Mouse (Mus musculus): ENCODE results near the gene Toe1. TPM values are rescaled to one million over a fixed set of nuclear protein-coding genes. Genes with fewer than 3 reads are reported as not detected.

Gene Toe1
- polyA plus RNA-seq, 1 experiment from 2014 or later, result 29.6 TPM

DNA sequence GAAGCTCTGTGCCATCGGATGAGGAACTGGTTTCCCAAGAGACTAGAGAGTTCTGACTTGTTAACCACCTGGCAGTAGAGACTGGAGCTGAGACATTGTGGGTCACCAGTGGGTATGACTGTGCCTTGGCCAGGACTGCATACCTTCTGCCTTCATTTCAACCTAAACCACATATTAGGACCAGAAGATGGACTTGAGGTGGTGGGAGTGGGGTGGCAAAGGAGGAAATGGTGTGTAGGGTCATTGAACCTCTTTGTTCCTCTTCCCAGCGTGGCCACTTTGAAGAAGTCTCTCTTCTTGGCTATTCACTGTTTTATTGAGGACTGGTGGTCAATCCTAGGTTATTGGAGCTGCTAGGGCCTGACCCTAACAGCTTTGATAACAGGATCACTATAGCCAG is 26.1 kb downstream of the Toe1 start:
- WGBS, result 37% methylated on average over 2 of the region's 2 CpGs
- Histone ChIP-seq H3K27me3 (replicated peaks; ENCODE audit: control insufficient read depth, insufficient read depth, low read length) (no peaks in the 10 kb centered on the region), H3K27ac (ENCODE audit: low read depth, low read length) (no peak overlapping the region), H3K36me3 (ENCODE audit: control insufficient read depth, insufficient read depth, low read length) (no peaks in the 10 kb centered on the region), H3K9ac (ENCODE audit: low read depth, low read length) (no peak overlapping the region), H3K9me3 (ENCODE audit: control insufficient read depth, low read length) (no peaks in the 10 kb centered on the region), H3K4me2 (ENCODE audit: low read length) (no peak overlapping the region), H3K4me1 (ENCODE audit: control insufficient read depth, insufficient read depth, low read depth, low read length) (peaks cover 3% of the 10 kb centered on the region), H3K4me3 (ENCODE audit: low read length) (no peak overlapping the region)
- ATAC-seq, result no peak

DNA sequence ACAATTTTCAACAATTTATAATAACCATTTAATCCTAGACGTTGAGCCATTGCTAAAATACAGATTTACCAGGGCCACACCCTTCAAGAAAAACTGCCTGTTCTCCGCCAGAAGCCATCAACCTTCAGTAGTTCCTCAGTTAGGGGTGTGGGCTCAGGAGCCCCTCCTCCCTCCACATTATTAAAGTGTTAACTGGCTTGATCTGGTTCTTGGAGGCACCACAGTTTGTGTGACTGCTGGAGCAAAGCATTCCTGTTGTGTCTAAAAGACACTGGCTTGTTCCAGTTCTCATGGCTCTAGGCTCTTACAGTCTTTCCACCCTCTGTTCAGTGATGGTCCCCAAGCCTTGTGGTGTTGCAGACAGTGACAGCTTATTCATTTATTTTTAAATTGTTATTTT is 26.9 kb downstream of the Toe1 start:
- Histone ChIP-seq H3K9me3 (ENCODE audit: control insufficient read depth, low read length) (no peaks in the 10 kb centered on the region), H3K4me2 (ENCODE audit: low read length) (no peak overlapping the region), H3K4me3 (ENCODE audit: low read length) (no peak overlapping the region), H3K27ac (ENCODE audit: low read depth, low read length) (no peak overlapping the region), H3K36me3 (ENCODE audit: control insufficient read depth, insufficient read depth, low read length) (no peaks in the 10 kb centered on the region), H3K27me3 (replicated peaks; ENCODE audit: control insufficient read depth, insufficient read depth, low read length) (no peaks in the 10 kb centered on the region), H3K4me1 (ENCODE audit: control insufficient read depth, insufficient read depth, low read depth, low read length) (peaks cover 3% of the 10 kb centered on the region), H3K9ac (ENCODE audit: low read depth, low read length) (no peak overlapping the region)
- 86% methylated on average over 2 of the region's 2 CpGs for WGBS
- ATAC-seq, result no peak

DNA sequence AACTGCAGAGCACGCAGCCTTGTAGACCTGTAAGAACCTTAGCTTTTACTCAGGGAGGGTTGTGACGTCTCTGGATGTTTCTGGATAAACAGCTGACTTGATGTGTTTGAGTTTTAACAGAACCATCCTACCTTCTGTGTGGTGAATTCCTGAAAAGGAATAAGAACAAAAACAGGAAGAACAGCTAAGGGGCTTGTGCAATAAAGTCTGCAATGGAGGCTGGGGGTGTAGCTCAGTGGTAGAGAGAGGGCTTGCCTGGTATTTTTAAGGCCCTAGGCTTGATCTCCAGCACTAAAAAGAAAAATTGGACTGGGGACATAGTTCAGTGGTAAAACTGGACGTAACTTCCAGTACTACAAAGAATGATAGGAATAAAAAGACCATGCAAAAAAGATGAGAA is 30.4 kb downstream of the Toe1 start:
- 93% methylated on average over 3 of the region's 3 CpGs for WGBS
- H3K36me3 ChIP-seq (ENCODE audit: control insufficient read depth, insufficient read depth, low read length), result no peaks in the 10 kb centered on the region
- no peaks in the 10 kb centered on the region for H3K9me3 ChIP-seq (ENCODE audit: control insufficient read depth, low read length)
- H3K27ac ChIP-seq (ENCODE audit: low read depth, low read length), result no peak overlapping the region
- no peak for ATAC-seq
- no peak overlapping the region for H3K9ac ChIP-seq (ENCODE audit: low read depth, low read length)
- H3K4me3 ChIP-seq (ENCODE audit: low read length), result no peak overlapping the region
- H3K4me2 ChIP-seq (ENCODE audit: low read length), result no peak overlapping the region
- H3K4me1 ChIP-seq (ENCODE audit: control insufficient read depth, insufficient read depth, low read depth, low read length), result no peaks in the 10 kb centered on the region
- no peaks in the 10 kb centered on the region for H3K27me3 ChIP-seq (replicated peaks; ENCODE audit: control insufficient read depth, insufficient read depth, low read length)

DNA sequence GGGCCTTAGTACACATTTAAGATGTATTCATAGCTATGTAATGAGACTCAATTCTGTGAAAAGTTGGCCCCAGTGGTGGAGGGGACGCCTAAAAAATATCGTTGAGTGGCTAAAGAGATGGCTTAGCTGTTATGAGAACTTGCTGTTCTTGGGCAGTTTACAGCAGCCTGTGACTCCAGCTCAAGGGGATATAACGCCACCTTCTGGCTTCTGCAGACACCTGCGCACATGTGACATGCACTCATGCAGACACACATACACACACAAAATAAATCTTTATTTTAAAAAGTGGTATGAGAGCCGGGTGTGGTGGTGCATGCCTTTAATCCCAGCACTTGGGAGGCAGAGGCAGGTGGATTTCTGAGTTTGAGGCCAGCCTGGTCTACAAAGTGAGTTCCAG is 31.0 kb downstream of the Toe1 start:
- Histone ChIP-seq H3K27ac (ENCODE audit: low read depth, low read length) (no peak overlapping the region), H3K27me3 (replicated peaks; ENCODE audit: control insufficient read depth, insufficient read depth, low read length) (no peaks in the 10 kb centered on the region), H3K36me3 (ENCODE audit: control insufficient read depth, insufficient read depth, low read length) (no peaks in the 10 kb centered on the region), H3K4me2 (ENCODE audit: low read length) (no peak overlapping the region), H3K9me3 (ENCODE audit: control insufficient read depth, low read length) (no peaks in the 10 kb centered on the region), H3K9ac (ENCODE audit: low read depth, low read length) (no peak overlapping the region), H3K4me1 (ENCODE audit: control insufficient read depth, insufficient read depth, low read depth, low read length) (no peaks in the 10 kb centered on the region), H3K4me3 (ENCODE audit: low read length) (no peak overlapping the region)
- WGBS, result 96% methylated on average over 5 of the region's 5 CpGs
- ATAC-seq, result no peak

DNA sequence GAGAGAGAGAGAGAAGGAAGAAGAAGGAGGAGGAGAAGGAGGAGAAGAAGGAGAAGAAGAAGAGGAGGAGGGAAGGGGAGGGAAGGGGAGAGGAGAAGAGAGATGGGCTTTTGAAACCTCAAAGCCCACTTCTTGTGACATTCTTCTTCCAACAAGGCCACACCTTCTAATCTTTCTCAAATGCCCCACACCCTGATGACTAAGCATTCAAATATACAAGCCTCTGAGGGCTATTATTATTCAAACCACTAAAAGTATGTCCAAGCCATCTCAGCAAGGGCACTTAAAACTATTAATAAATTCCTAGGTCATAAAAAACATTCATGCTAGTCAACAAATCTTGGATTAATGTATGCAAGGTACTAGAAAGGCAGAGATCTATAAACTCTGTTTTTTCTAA is 38.4 kb downstream of the Toe1 start:
- H3K9me3 ChIP-seq (ENCODE audit: control insufficient read depth, low read length), result no peaks in the 10 kb centered on the region
- H3K9ac ChIP-seq (ENCODE audit: low read depth, low read length), result no peak overlapping the region
- H3K27me3 ChIP-seq (replicated peaks; ENCODE audit: control insufficient read depth, insufficient read depth, low read length), result no peaks in the 10 kb centered on the region
- ATAC-seq, result no peak
- no peaks in the 10 kb centered on the region for H3K4me1 ChIP-seq (ENCODE audit: control insufficient read depth, insufficient read depth, low read depth, low read length)
- H3K27ac ChIP-seq (ENCODE audit: low read depth, low read length), result no peak overlapping the region
- H3K4me2 ChIP-seq (ENCODE audit: low read length), result no peak overlapping the region
- no peak overlapping the region for H3K4me3 ChIP-seq (ENCODE audit: low read length)
- H3K36me3 ChIP-seq (ENCODE audit: control insufficient read depth, insufficient read depth, low read length), result no peaks in the 10 kb centered on the region

DNA sequence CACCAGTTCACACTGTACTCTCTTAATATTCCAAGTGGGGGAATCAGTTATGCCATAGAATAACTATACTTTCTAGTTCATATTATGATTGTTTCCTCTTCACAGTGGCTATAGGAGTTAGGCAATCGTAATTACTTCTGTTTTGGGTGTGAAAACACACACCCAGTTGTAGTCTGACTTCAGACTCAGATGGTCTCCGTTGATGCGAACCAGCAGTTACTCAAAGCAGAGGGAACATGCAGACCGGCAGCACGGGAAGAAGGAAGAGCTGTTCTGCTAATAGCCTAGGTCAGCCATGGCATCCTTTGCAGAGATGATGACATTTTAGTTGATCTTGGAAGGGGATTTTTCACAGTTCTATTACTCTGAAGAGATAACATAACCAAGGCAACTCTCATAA is 38.9 kb downstream of the Toe1 start:
- no peaks in the 10 kb centered on the region for H3K4me1 ChIP-seq (ENCODE audit: control insufficient read depth, insufficient read depth, low read depth, low read length)
- H3K4me2 ChIP-seq (ENCODE audit: low read length), result no peak overlapping the region
- no peaks in the 10 kb centered on the region for H3K36me3 ChIP-seq (ENCODE audit: control insufficient read depth, insufficient read depth, low read length)
- H3K4me3 ChIP-seq (ENCODE audit: low read length), result no peak overlapping the region
- WGBS, result 86% methylated on average over 5 of the region's 5 CpGs
- H3K27ac ChIP-seq (ENCODE audit: low read depth, low read length), result no peak overlapping the region
- no peaks in the 10 kb centered on the region for H3K9me3 ChIP-seq (ENCODE audit: control insufficient read depth, low read length)
- no peak for ATAC-seq
- no peak overlapping the region for H3K9ac ChIP-seq (ENCODE audit: low read depth, low read length)
- H3K27me3 ChIP-seq (replicated peaks; ENCODE audit: control insufficient read depth, insufficient read depth, low read length), result no peaks in the 10 kb centered on the region

DNA sequence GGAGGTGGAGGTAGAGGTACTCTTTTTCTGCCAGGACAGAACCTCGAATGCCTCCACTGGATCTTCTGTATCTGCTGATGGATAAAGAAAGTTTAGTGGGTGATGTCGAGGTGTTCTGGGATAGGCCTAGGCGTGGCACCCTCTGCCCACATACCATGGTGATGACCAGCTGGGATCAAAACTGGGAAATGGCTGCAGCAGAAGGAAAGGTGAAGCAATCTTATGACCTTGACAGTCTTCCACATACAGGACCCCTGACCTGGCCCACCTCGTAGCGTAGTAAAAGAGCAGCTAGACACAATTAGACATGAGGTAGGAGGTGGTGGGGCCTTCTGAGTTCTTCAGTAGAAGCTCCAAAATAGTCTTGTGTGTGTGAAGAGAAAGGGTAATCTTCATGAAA is 43.4 kb downstream of the Toe1 start:
- Histone ChIP-seq H3K9ac (ENCODE audit: low read depth, low read length) (no peak overlapping the region), H3K4me2 (ENCODE audit: low read length) (no peak overlapping the region), H3K36me3 (ENCODE audit: control insufficient read depth, insufficient read depth, low read length) (no peaks in the 10 kb centered on the region), H3K4me3 (ENCODE audit: low read length) (no peak overlapping the region), H3K27ac (ENCODE audit: low read depth, low read length) (no peak overlapping the region), H3K27me3 (replicated peaks; ENCODE audit: control insufficient read depth, insufficient read depth, low read length) (no peaks in the 10 kb centered on the region), H3K4me1 (ENCODE audit: control insufficient read depth, insufficient read depth, low read depth, low read length) (no peaks in the 10 kb centered on the region), H3K9me3 (ENCODE audit: control insufficient read depth, low read length) (no peaks in the 10 kb centered on the region)
- 91% methylated on average over 5 of the region's 5 CpGs for WGBS
- ATAC-seq, result no peak

DNA sequence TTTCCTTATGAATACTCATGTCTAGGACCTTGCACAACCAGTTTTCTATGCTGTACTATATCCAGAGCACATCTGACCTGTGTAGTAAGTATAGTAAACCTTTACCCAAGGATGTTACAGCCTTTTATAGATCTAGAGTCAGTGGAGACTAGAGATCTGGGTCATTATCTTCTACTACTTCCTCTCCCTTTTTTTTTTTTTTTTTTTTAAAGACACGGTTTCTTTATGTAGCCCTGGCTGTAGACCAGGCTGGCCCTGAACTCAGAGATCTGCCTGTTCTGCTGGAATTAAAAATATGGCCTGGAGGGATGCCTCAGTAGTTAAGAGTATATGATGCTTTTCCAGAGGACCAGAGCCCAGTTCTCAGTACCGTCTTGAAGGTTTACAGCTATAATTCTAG is 45.5 kb downstream of the Toe1 start:
- ATAC-seq, result no peak
- Histone ChIP-seq H3K4me3 (ENCODE audit: low read length) (no peak overlapping the region), H3K4me1 (ENCODE audit: control insufficient read depth, insufficient read depth, low read depth, low read length) (no peaks in the 10 kb centered on the region), H3K27me3 (replicated peaks; ENCODE audit: control insufficient read depth, insufficient read depth, low read length) (no peaks in the 10 kb centered on the region), H3K4me2 (ENCODE audit: low read length) (no peak overlapping the region), H3K9ac (ENCODE audit: low read depth, low read length) (no peak overlapping the region), H3K27ac (ENCODE audit: low read depth, low read length) (no peak overlapping the region), H3K36me3 (ENCODE audit: control insufficient read depth, insufficient read depth, low read length) (no peaks in the 10 kb centered on the region), H3K9me3 (ENCODE audit: control insufficient read depth, low read length) (no peaks in the 10 kb centered on the region)
- WGBS, result 87% methylated on average over 2 of the region's 2 CpGs

DNA sequence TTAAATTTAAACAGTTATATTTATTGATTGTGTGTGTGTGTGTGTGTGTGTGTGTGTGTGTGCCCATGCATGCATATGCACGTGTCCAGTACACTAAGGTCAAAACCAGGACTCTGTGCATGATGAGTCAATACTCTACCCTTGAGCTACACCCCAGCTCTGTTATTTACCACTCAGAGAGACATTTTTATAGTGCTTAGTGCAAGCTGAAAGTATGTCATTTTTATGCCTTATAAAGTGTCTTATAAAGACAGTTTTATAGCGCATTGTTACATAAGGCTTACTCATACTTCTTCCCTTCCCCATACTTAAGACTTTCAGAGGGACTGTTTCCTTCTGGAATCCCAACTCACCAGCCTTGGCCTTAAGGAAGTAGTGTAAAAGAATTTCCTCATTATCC is 57.7 kb downstream of the Toe1 start:
- Histone ChIP-seq H3K9ac (ENCODE audit: low read depth, low read length) (no peak overlapping the region), H3K4me1 (ENCODE audit: control insufficient read depth, insufficient read depth, low read depth, low read length) (no peaks in the 10 kb centered on the region), H3K27ac (ENCODE audit: low read depth, low read length) (no peak overlapping the region), H3K4me3 (ENCODE audit: low read length) (no peak overlapping the region), H3K4me2 (ENCODE audit: low read length) (no peak overlapping the region), H3K36me3 (ENCODE audit: control insufficient read depth, insufficient read depth, low read length) (no peaks in the 10 kb centered on the region), H3K9me3 (ENCODE audit: control insufficient read depth, low read length) (no peaks in the 10 kb centered on the region), H3K27me3 (replicated peaks; ENCODE audit: control insufficient read depth, insufficient read depth, low read length) (no peaks in the 10 kb centered on the region)
- no peak for ATAC-seq
- 93% methylated on average over 2 of the region's 2 CpGs for WGBS

All from hindbrain, embryonic 16.5 days (tissue).